Mouse (Mus musculus) forelimb bud, embryonic 11.5 days (tissue): ENCODE data around the gene Ascl2.

ENCODE experiments used
- DNase-seq: peaks from one replicate; pipeline ENCODE4 v3.0.0-alpha.2; 2012; ENCODE audit warnings: low read depth, low spot score

The Ascl2 gene

DNA sequence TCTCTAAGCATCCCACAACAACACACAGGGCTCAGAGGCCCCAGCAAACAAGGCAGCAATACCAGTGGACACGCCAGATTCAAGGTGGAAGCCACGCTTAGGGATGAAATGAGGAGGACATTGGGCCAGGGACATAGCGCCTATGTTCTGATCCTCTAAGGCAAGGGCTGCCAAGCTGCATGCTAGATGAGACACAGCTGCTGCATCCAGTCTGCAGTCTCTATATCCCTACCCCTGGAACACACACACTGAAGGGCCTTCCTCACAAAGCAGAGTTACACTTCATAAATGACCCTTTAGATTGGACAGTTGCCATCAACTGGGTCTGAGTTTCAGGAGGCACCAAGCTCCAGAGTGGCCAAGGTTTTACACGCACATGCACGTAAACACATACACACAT lies 51.4 kb downstream of the Ascl2 start:
- no peak for DNase-seq
